Mouse (Mus musculus) neural tube, embryonic 10.5 days (tissue): ENCODE data around the gene Lce3c.

Experiments used
- DNase-seq: peaks from one replicate; pipeline ENCODE4 v3.0.0-alpha.2; 2017; ENCODE audit warnings: low spot score; ENCODE audit errors: extremely low spot score

Gene Lce3c

GRCm38 (mm10) chr3:92944186-92944585 is at the start of gene Lce3c:
Gene Lce3c, plus strand, starts transcription at chr3:92944486.
- DNase-seq, result no peak

- no peak for DNase-seq
Observed at GRCm38 (mm10) chr3:92894489-92894888, 49.8 kb upstream of the Lce3c start.

GRCm38 (mm10) chr3:92902992-92903391 is 41.3 kb upstream of the Lce3c start:
- DNase-seq, result peak; percentile 37

- DNase-seq, result no peak
Observed at GRCm38 (mm10) chr3:92903640-92904039, 40.6 kb upstream of the Lce3c start.

- no peak for DNase-seq
Observed at GRCm38 (mm10) chr3:92905182-92905581, 39.1 kb upstream of the Lce3c start.

- no peak for DNase-seq
Observed at GRCm38 (mm10) chr3:92907571-92907970, 36.7 kb upstream of the Lce3c start.

GRCm38 (mm10) chr3:92920364-92920763 is 23.9 kb upstream of the Lce3c start:
- DNase-seq, result peak; percentile 25

- no peak for DNase-seq
Observed at GRCm38 (mm10) chr3:92926130-92926529, 18.2 kb upstream of the Lce3c start, which contains the start of gene Lce3a. Gene Lce3a, minus strand, starts transcription at chr3:92926230.

GRCm38 (mm10) chr3:92932679-92933078 is 11.6 kb upstream of the Lce3c start, which contains the start of gene Lce3b:
Gene Lce3b, plus strand, starts transcription at chr3:92932979.
- DNase-seq, result no peak

GRCm38 (mm10) chr3:92957090-92957489 is 12.8 kb downstream of the Lce3c start, which contains the start of gene Lce3d:
Gene Lce3d, plus strand, starts transcription at chr3:92957390.
- no peak for DNase-seq

GRCm38 (mm10) chr3:92966761-92967160 is 22.5 kb downstream of the Lce3c start, which contains the start of gene Lce3e:
Gene Lce3e, plus strand, starts transcription at chr3:92967061.
- no peak for DNase-seq

- DNase-seq, result no peak
Observed at GRCm38 (mm10) chr3:92978484-92978883, 34.2 kb downstream of the Lce3c start.

GRCm38 (mm10) chr3:92991926-92992325 is 47.6 kb downstream of the Lce3c start, which contains the start of gene Lce3f:
Gene Lce3f, plus strand, starts transcription at chr3:92992226.
- DNase-seq, result no peak
